Mouse (Mus musculus) heart, postnatal 4 days (tissue): ENCODE results near the gene Chp1. TPM values are rescaled to one million over a fixed set of nuclear protein-coding genes. Genes with fewer than 3 reads are reported as not detected.
"Not testable (repeated sequence)": the region's sequence is repeated elsewhere in the genome, so short reads cannot be mapped to it uniquely, and the experiment has no call there.

Experiments
- DNase-seq: peaks from one replicate; pipeline ENCODE4 v3.0.0; 2021
- total RNA-seq, 2 experiments: library from RNA; stranded (reverse); gene quantifications; 2 replicates each; pipeline ENCODE4 v1.2.3; 2021

The Chp1 gene
- total RNA-seq, 2 experiments from 2014 or later = 77.5 to 84.8 TPM

DNA sequence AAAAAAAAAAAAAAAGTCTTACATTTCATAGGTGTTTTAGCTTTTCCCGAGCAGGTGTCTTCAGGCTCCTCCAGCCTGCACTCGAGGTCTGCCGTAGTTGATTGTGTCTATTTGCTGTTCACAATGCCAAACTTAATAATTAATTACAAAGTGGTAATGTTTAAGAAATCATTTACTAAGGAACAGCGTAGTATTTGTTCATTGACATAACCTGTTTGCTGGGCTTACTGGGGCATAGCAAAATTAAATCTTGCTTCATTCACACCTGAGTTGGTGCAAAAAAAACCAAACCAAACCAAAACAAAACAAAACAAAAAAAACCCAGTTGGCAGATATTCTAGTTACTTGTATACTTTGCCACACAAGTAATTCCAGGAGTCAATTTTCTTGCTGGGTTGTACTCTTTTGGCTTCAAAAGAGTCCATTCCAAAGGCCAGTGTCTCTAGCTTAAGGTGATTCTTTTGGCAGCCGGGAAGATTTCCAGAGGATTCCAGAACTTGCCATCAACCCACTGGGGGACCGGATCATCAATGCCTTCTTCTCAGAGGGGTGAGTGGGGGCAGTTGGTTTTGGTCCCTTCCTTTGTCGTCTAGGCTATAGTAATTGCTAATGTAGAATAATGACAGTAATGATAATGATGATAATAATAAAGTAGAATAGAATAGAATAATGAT lies 18.8 kb downstream of the Chp1 start:
- no peak for DNase-seq

DNA sequence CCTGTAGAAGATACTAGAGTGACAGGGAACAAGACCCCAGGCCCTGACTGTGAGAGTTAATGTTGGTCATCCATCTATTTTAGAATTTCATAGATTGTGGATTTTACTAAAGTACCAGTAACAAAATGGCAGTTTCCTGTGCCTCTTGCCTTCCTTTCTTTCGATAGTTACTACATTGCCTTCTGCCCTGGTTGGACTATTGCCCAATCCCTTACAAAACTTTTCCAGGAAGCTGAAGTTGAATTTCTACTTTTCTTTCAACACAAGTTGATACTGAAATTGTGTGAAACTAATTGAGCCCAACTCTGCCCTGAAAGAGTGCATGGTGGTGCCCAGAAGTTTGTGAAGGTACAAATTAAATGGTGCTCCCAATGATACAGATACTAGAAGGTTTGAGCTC lies 25.0 kb downstream of the Chp1 start:
- no peak for DNase-seq

DNA sequence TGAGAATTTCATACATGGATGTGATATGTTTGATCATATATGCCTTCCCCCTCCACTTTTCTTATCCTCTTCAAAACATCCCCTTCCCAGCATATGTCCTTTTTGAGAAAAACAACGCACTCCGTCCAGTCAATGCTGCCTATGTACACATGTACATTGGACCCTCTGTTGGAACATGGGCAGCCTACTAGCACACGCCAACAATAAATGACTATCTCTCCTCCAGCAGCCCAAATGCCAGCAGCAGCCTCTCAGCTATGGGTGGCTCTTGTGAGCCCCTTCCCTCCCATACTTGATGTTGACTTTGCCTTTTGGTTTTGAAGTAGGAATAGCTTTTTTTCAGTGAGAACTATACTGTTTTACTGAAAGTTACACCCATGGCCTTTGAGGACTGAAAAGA lies 34.1 kb downstream of the Chp1 start:
- DNase-seq = no peak

DNA sequence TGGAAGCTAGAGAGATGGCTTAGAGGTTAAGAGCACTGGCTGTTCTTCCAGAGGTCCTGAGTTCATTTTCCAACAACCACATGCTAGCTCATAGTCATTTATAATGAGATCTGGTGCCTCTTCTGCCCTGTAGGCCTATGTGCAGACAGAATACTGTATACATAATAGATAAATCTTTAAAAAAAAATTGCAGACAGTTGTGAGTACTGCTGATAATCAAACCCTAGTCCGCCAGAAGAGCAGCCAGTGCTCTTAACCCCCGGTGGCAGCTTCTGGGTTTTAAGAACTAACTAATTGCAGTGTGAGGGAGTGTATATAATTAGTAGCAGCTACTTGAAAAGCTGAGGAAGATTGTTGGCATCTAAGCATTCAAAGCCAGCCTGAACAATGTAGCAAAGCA lies 35.9 kb downstream of the Chp1 start:
- DNase-seq = no peak

DNA sequence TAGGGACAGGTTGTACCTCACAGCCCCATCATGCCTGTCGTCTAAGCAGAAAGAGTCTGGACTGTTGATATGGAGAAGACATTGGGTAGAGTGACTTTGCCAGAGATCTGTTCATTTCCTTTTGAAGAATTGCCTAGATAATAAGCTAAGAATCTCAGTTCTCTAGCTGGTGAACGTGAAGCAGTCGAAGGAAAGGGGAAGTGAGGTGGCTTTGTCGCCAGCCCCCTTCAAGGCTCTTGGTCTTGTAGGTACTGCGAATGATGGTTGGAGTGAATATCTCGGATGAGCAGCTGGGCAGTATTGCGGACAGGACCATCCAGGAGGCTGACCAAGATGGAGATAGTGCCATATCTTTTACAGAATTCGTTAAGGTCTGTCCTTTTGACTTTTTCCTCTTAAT lies 36.8 kb downstream of the Chp1 start:
- no peak for DNase-seq

DNA sequence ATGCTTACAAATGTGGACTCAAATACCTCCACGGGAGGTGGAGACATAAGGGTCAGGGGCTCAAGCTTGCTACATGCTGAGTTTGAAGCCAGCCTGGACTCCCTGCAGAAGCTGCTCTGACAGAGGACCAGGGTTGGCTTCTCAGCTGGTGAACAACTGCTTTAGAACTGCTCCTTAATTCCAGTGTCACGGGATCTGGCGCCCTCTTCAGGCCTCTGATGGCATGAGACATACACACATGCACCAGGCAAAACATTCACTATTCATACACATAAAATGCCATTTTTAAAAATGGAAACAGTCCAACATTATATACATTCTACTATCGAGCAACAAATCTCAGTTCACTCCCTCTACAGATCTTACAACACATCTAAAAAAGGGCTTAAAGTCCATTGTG lies 39.9 kb downstream of the Chp1 start:
- peak; percentile 66 for DNase-seq

DNA sequence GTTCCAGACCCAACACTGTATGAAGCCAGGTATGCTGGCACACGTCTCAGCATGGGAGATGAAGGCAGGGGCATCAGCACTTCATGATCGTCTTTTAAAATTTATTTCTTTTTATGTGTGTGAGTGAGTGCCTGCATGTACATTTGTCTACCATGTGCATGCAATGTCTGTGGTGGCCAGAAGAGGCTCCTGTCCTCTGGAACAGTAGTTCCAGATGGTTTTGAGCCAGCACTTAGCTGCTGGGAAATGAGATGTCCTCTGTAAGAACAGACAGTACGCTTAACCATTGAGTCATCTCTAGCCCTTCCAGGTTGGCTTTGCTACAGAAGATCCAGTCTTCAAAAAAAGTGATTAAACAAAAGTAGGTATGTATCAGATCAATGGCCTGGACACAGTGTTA lies 43.8 kb downstream of the Chp1 start:
- no peak for DNase-seq

DNA sequence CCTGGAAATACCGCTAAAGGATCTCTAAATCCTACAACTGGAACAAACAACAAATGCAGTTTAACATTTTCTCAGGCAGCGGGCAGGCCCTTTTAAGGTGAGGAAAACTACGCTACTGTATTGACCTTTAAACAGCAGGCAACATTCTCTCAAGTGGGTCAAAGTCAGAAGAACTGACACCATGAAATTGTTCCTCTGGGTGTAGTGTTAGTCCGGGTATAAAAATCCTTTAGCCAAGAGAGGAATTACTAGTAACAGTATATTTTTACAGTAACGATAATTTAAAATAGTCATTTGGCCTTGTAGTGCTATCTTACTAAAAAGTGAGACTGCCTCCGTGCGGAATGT lies 46.2 kb downstream of the Chp1 start:
- no peak for DNase-seq

DNA sequence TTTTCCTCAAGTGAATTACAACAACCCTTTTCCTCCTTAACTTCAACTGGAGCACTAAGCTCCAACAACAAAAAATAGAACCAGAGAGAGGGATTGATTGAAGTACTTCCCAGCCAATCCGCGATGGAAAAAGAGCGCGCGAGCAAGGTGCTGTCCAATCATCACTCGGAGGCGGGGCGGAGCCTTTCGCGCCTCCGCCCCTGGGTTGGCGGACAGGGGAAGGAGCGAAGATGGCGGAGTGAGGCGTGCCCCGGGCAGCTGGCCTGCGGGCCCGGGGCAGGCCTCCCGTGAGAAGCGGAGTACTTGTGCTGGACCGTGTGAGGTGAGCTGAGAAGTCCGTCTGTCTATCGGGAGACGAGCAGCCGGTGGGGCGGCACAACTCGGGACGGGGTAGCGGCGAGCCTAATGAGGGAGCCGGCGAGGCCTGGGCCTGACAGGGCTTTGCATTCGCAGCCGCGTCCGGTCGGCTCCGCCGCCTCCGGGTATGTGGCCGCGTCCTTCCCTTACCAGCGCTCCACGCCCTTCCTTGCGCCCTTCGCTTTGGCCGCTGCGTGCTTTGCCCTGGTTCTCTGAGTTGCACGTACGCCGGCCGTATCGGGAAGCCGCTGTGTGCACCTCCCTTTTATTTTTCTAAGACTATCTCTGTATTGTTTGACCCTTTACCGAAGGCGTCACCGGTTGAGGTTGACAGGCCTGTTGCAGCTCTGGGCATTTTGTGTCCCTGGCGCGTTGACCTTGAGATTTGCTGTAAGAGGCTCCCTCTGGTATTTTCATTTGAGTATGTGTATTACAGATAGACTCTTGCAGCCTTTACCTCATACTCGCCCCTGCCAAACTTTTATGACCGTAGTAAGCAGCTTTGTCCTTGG lies 46.9 kb downstream of the Chp1 start:
- DNase-seq = peak; percentile 99

DNA sequence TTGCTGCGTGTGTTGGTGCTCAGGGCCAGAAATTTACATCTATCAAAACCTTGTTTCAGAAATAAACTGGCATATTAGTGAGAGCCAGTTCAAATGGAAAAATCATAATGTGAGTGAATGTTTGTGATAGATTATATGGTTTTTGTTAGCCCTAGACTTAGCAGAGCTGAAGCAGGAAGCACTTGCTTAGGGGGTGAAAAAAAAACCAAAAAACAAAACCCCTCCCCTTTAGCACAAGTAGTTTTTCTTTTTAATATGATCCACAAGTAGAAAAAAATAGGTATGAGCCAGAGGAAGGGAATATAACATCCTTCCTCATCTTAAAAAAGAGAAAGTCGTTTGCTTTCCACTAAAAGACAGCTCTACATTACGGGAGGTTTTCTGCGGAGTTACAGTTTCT lies 47.8 kb downstream of the Chp1 start:
- DNase-seq = no peak

DNA sequence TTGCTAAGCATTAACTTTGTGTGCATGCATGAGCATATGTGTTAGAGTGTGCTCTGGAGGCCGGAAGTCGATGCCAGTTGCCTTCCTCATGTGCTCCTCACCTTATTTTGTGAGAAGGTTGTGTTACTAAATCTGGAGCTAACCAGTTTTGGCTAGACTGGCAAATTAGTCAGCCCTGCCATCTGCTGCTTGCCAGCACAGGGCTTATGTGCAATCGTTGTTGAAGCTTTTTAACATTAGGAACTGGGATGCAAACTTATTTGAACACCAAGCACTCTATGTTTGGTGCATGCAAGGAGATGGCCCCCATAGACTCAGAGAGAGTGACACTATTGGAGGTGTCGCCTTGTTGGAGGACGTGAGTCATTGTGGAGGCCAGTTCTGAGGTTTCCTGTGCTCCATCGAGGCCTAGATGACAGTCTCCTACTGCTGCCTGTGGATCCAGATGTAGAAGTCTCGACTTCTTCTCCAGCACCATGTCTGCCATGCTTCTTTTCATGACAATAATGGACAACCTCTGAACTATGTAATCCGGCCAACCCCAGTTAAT lies 49.4 kb downstream of the Chp1 start:
- no peak for DNase-seq

DNA sequence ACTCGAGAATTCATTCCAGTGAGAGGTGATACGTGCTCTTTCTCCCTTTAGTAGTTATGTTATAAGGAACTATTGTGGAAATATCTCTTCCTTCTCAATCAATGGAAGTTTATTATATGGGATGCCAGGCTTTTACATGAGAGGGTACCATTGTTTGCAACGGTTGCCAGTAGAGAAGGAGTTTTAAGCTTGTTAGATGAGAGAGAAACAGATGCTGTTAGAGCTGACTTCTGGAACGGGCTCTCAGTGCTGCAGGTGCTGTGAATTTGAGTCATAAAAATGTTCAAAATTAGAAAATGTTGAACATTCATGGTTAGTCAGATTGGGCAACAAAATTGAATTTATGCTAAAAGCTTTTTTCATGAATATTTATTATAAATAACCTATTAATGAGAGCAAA lies 53.5 kb downstream of the Chp1 start:
- DNase-seq = no peak

DNA sequence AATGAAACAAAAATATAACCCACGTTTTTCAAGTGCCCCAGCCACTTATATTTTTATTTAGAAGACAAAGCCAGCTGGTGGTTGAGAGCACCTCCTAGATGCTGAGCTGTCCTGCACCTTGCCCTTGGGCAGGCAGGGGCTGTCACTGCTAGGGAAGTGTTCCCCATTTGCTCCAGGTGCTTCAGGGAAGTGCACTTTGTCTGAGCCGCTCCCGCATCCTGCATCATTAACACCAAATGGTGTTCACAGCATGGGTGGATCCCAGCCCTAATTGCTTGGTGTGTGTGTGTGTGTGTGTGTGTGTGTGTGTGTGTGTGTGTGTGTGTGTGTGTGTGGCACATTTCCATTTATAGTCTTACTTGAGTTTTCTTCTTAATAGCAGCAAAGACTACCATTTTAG lies 54.1 kb downstream of the Chp1 start:
- DNase-seq = not testable (repeated sequence)

DNA sequence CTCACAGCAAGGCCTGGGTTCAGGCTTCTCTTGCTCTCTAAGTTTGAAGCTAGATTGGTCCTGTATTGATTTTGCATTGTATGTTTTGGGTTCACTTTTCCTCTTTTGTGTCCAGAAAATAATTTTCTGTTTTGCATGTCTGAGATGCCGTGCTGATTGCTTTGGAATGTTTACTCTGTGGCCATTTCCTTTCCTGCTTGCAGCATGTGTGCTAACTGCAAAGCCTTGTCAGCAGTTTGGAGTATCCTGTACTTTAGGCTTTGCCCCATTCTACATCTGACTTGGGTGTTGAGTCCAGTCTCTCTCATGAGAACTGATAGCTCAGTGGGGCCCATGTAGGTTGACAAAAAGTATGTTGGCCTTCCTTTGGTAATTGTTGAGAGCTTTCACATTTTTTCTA lies 55.0 kb downstream of the Chp1 start:
- no peak for DNase-seq

DNA sequence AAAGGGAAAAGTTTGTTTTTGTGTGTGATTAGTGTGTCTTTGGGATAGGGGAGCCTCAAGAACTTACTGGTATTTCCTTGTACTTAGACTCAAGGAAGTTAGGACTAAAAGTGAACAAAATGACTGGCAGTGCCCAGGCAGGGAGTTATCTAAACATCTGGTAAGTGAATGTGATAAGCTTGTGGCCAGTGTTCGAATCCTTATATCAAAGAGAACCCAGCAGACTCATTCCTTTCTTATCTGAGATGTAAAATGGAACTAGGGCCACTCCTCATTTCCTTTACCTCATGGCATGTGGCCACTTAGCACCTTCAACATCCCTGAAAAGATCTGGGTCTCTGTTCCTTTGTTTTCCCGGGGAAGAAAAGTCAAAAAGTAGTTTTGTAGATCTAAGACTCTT lies 56.4 kb downstream of the Chp1 start:
- DNase-seq = no peak

DNA sequence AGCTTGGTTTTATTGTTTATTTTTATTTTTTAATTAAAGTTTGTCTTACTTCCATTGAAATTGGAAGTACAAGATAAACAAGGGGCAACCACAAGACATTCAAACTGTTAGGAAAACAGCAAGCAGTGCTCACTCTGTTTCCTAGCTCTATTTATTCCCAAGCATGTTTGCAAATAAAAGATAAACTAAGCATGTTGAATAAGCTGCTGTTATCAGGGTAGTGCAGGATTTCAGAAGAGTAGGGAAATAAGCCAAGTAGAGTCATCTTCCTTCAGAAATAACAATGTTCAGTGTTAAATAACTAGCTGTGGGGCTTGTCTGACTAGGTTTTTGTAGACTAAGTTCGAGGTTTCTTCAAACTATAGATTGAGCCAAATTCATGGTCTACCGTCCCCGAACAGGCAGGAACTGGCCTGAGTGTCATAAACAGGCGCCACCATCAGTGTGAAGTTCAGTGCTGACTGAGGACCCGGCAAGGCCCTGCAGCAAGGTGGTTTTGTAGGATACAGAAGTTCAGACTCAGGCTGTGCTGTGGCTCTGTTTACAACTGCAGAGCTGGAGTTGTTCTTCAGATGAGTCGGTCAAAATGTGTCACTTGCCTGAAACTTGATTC lies 58.0 kb downstream of the Chp1 start:
- DNase-seq = no peak

DNA sequence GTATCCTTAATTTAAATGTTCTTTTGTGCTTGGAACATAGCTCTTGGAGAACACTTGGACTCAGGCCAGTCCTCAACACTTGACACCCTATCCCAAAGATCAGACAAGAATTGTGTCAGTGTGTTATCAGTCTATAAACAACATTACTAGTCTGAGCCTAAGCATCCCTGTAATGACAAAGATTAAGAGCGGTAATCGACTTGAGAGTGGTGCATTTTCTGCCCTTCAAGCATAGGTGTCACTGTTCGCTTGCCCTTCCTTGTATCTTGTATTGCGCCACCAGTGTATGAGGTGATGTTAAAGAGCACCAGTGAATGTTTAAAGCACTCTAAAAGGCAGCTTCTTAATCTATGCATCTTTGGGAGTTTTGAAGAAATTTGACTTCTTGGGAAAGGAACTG lies 59.5 kb downstream of the Chp1 start:
- DNase-seq = no peak

DNA sequence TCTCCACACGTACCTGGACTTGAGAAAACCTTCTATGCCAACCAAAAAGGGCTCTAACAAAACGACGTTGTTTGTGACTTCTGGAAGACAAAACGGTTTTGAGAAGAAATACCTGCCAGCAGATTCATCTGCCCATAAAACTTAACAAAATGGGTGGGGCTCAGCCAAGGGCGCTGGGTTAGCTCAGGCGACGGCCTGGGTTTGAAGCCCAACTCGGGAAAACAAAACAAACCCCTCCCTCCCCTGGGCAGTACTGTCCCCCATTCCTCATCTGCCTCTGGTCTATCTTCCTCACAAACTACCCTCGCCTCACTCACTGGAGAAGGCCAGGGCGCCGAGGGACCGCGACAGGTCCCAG lies 70.3 kb downstream of the Chp1 start:
- DNase-seq = no peak

DNA sequence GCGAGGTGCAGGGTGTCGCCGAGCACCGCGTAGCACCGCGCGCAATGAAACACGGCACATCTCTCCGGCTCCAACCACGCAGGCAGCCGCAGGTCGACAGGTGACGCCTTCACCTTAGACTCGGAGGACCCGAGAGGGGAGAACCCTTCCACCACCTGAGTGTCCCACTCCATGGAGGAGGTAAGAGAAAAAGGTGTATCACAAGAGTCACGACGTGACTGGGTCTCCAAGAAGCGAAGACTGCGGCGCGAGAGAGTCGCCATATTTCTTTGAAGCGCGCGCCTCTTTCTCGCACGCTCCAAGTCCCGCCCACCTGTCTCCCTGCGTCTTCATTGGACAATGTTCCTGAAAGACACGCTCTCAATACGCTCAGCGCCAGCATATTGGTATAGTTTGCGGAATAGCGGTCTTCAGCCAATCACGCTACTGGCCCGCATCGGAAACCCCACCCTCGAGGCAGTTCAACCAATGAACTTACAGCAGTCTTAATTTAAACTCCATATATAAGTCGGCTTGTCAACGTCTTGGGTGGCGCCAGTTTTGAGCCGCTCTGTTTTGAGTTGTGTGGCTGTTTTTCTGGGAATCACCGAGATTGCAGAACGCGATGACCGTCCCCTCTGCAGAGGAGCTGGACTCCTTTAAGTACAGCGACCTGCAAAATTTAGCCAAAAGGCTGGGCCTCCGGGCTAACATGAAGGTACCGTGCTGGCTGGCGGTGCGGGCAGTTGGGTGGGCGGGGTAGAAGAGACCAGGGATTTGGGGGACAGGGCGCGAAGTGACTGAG lies 70.9 kb downstream of the Chp1 start, which contains the start of the genes Nusap1 and Oip5:
TSS of gene Nusap1 (plus strand) at position 100 of the 784 bp plus-strand sequence.
TSS of gene Oip5 (minus strand) at position 271 of the 784 bp plus-strand sequence.
- peak; percentile 95 for DNase-seq

DNA sequence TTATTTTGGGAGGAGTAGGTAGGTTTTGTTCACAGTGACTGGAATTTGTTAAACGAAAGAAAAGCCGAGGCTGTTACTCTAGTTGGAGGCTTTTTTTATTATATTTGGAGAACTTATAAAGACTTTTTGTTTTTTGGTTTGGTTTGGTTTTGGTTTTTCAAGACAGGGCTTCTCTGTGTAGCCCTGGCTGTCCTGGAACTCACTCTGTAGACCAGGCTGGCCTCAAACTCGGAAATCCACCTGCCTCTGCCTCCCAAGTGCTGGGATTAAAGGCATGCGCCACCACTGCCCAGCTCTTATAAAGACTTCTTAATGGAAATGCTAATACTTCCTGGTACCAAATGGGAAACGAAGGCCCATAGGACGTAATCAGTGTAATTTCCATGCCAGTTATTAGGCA lies 71.5 kb downstream of the Chp1 start:
- DNase-seq = not testable (repeated sequence)

DNA sequence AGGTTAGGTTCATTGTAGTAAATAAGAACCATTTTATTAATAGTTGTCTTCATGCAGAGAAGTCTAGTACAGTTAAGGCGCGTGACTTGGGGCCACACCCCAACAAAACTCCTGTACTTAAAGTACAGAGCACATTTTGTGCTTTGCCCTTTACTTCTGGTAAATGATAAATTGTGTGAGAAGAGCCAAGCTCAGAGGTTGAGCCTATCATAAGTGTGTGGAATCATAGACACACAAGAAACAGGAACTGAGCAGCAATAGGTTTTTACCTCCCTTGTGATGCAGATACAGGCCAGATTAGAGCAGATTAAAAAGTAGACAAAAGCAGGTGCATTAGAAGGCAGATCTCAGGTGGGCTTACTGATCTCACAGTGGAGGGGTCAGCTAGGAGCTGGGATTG lies 73.8 kb downstream of the Chp1 start:
- DNase-seq = no peak
